Mouse (Mus musculus) liver, embryonic 12.5 days (tissue): ENCODE results near the gene Cd164. TPM values are rescaled to one million over a fixed set of nuclear protein-coding genes. Genes with fewer than 3 reads are reported as not detected.

Source experiments
- ATAC-seq: fragments of 200-750 bp; cut with Nextera tagmentation; 2 replicates; pipeline ENCODE4 v1.8.0; 2017; ENCODE audit warnings: moderate number of reproducible peaks, mild to moderate bottlenecking, moderate library complexity
- H3K27ac ChIP-seq: fragments of 300-500 bp; sonication (generic); 2 replicates; pipeline ENCODE4 v1.5.1; 2016; ENCODE audit warnings: mild to moderate bottlenecking
- H3K27me3 ChIP-seq: fragments of 300-500 bp; sonication (generic); replicated peaks from 2 replicates; pipeline ENCODE4 v1.6.1; 2016; ENCODE audit warnings: mild to moderate bottlenecking, moderate library complexity
- H3K36me3 ChIP-seq: fragments of 300-500 bp; sonication (generic); 2 replicates; pipeline ENCODE4 v1.6.1; 2016; ENCODE audit warnings: mild to moderate bottlenecking, moderate library complexity
- H3K4me1 ChIP-seq: fragments of 300-500 bp; sonication (generic); 2 replicates; pipeline ENCODE4 v1.6.1; 2016
- H3K4me2 ChIP-seq: fragments of 300-500 bp; sonication (generic); 2 replicates; pipeline ENCODE4 v1.6.1; 2016; ENCODE audit warnings: mild to moderate bottlenecking, moderate library complexity
- H3K4me3 ChIP-seq: fragments of 300-500 bp; sonication (generic); 2 replicates; pipeline ENCODE4 v1.5.1; 2016; ENCODE audit warnings: mild to moderate bottlenecking, moderate library complexity
- H3K9ac ChIP-seq: fragments of 300-500 bp; sonication (generic); 2 replicates; pipeline ENCODE4 v1.6.1; 2016; ENCODE audit warnings: mild to moderate bottlenecking, moderate library complexity
- H3K9me3 ChIP-seq: fragments of 300-500 bp; sonication (generic); replicated peaks from 2 replicates; pipeline ENCODE4 v1.6.1; 2016; ENCODE audit warnings: mild to moderate bottlenecking, moderate library complexity
- WGBS: fragments of 180-500 bp; shearing (Covaris S2); methylation state at CpG from one replicate; pipeline ENCODE4 v1.1.7; 2016; ENCODE audit not compliant: insufficient replicate concordance; 5-methylcytosine and 5-hydroxymethylcytosine counted together
- polyA plus RNA-seq: library from polyadenylated mRNA; unstranded; fragments of >200 nt; fragmentation: Nextera tagmentation; extraction: Ambion mirVana; gene quantifications from 2 replicates; pipeline ENCODE4 v1.2.1, GENCODE M21; 2016

Cd164 gene
- polyA plus RNA-seq = 83.6 TPM in 2 replicates

DNA sequence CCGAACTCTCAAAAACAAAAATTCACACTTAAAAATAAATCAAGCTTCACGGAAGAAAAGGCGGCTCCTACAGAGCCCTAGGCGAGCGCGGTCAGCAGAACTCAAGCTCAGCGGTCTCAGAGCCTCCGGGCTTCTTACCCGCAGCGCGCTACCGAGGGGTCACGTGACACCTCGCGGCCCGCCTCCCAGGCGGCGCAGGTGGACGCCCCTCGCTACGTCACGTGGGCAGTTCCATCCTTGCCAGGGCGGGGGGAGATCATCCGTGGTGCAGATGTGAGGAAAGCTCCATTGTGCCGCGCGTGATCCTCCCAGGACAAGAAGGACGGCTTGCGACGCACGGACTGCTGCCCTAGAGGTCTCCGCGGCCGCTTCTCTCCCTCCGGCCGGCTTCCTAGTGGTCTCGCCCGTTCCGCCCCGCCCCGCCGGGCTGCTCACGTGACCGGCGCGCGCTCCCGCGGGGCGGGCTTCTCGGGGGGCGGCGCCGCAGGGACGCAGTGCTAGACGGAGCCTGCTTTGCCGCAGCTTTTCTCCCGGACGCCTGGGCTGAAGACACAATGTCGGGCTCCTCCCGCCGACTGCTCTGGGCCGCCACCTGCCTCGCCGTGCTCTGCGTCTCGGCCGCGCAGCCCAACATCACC, at the start of gene Cd164:
Gene Cd164, plus strand, starts transcription at position 434 of the 638 bp plus-strand sequence.
- Histone ChIP-seq H3K9ac (peak within 1 kb of the TSS; percentile 94), H3K9me3 (no peaks in the 10 kb centered on the region), H3K4me2 (peak within 1 kb of the TSS; percentile 81), H3K27me3 (no peaks in the 10 kb centered on the region), H3K4me3 (peak within 1 kb of the TSS; percentile 96), H3K4me1 (peaks cover 41% of the 10 kb centered on the region), H3K27ac (peak within 1 kb of the TSS; percentile 95), H3K36me3 (peaks cover 11% of the 10 kb centered on the region)
- ATAC-seq = peak; percentile 89
- WGBS = under 1% methylated on average over 69 of the region's 69 CpGs

DNA sequence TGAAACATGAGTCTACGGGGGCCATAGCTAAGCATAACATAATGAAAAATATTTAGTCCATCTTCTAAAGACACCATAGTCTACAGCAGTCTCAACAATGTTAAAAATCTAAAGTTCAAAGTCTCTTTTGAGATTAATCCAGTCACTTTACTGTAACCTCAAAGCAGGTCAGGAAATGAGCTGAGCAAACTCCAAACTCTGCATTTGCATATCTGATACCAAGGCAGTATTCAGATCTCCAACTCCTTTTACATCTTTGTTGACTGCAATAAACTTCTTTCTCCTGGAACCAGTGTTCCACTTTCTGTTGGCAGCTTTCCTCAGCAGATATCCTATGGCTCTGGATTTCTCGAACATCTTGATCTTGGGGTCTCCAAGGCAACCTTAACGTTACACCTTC, 48.5 kb upstream of the Cd164 start:
- Histone ChIP-seq H3K27ac (no peak overlapping the region), H3K4me3 (no peak overlapping the region), H3K4me1 (peaks cover 36% of the 10 kb centered on the region), H3K27me3 (no peaks in the 10 kb centered on the region), H3K9ac (no peak overlapping the region), H3K36me3 (peaks cover 2% of the 10 kb centered on the region; the same call in 1 of the 2 replicates), H3K9me3 (no peaks in the 10 kb centered on the region), H3K4me2 (no peak overlapping the region)
- no peak for ATAC-seq
- WGBS = 71% methylated on average over 3 of the region's 3 CpGs

DNA sequence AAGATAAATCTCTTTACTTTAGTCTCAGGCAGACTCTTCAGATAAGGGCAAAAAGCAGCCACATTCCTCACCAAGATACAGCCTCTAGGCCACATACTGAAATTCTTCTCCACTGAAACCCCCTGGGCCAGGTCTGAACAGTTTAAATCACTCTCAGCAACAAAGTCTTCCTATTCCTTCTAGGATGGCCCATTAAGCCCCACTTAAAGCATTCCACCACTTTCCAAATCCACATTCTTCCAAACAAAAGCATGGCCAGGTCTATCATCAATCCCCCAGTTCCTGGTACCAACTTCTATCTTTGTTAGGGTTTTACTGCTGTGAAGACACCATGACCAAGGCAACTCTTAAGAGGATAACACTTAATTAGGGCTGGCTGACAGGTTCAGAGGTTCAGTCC, 46.7 kb upstream of the Cd164 start:
- Histone ChIP-seq H3K36me3 (no peaks in the 10 kb centered on the region), H3K9ac (no peak overlapping the region), H3K9me3 (no peaks in the 10 kb centered on the region), H3K4me2 (no peak overlapping the region), H3K4me3 (no peak overlapping the region), H3K27ac (no peak overlapping the region), H3K4me1 (peaks cover 55% of the 10 kb centered on the region), H3K27me3 (no peaks in the 10 kb centered on the region)
- ATAC-seq = no peak

GRCm38 (mm10) chr10:41472962-41473481, 46.2 kb upstream of the Cd164 start:
- no peak for ATAC-seq
- Histone ChIP-seq H3K4me2 (no peak overlapping the region), H3K9me3 (no peaks in the 10 kb centered on the region), H3K4me1 (peaks cover 60% of the 10 kb centered on the region), H3K9ac (no peak overlapping the region), H3K4me3 (no peak overlapping the region), H3K27me3 (no peaks in the 10 kb centered on the region), H3K36me3 (no peaks in the 10 kb centered on the region), H3K27ac (no peak overlapping the region)
- WGBS = 55% methylated on average over 5 of the region's 5 CpGs

DNA sequence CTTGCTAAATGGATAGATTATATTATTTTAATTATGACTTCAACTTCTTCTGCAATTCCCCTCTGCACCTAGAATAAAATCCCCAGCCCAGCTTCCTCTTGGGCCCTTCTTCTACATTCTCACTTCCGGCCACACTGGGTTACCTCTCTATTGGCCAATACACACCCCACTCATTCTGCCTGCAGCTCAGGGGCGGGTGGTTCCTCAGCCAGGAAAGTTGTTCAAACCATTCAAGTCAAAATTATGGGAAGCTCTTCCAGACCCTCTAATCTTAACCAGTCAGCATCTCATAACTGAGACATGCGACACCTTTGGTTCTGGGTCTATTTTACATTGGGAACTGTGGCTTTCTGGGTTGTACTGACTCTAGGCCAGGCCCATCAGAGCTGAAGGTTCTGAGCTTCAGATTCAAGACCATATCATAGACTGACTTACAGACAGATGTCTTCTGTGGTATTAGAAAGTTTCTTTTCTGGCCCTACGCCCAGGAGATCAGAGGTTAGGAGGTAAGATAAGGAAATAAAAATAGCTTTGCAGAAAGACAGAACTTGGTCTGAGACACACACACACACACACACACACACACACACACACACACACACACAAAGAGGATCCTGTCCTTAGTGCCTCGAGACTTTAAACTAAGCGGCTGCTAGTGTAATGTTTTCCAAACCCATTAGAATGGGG, 45.3 kb upstream of the Cd164 start:
- H3K9ac ChIP-seq = no peak overlapping the region
- H3K27ac ChIP-seq = peak overlapping the region; percentile 60; the same call in 1 of the 2 replicates
- no peak overlapping the region for H3K4me3 ChIP-seq
- no peak for ATAC-seq
- no peaks in the 10 kb centered on the region; the same call in 1 of the 2 replicates for H3K36me3 ChIP-seq
- no peaks in the 10 kb centered on the region; the same call in 1 of the 2 replicates for H3K27me3 ChIP-seq
- H3K4me1 ChIP-seq = peaks cover 69% of the 10 kb centered on the region
- WGBS = 21% methylated on average over 6 of the region's 6 CpGs
- 0 out of 2 replicates have a peak overlapping the region, but pooled peaks have one; percentile 16 for H3K4me2 ChIP-seq
- H3K9me3 ChIP-seq = no peaks in the 10 kb centered on the region

DNA sequence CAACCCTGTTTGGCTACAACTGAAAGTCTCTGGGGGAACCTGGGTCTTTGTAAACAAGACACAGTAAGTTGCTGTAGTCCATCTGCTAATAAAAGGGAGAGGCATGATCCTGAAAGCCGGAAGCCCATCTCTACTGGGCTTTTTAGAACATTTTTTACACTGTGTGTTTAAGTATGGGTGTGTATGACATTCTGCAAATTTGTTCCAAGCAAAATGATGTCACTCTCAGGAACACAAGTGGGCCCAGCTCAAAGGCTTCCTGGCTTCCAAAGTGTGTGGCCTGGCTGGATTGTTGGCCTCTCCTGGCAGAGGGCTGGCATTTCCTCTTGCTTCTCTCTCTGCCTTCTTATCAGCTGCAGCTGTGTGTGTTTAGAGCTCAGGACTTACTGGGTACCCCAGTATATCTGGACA, 44.2 kb upstream of the Cd164 start:
- Histone ChIP-seq H3K27ac (peak overlapping the region; percentile 73), H3K9me3 (no peaks in the 10 kb centered on the region), H3K4me3 (no peak overlapping the region), H3K9ac (0 out of 2 replicates have a peak overlapping the region, but pooled peaks have one; percentile 43), H3K4me1 (peaks cover 74% of the 10 kb centered on the region), H3K36me3 (no peaks in the 10 kb centered on the region; the same call in 1 of the 2 replicates), H3K4me2 (peak overlapping the region; percentile 99; the same call in 1 of the 2 replicates), H3K27me3 (no peaks in the 10 kb centered on the region; the same call in 1 of the 2 replicates)
- WGBS = 81% methylated on average over 1 of the region's 1 CpGs
- ATAC-seq = no peak

GRCm38 (mm10) chr10:41476171-41477017, 42.8 kb upstream of the Cd164 start, which contains the start of gene Mical1:
Mical1 (plus strand) TSS chr10:41476314.
- no peaks in the 10 kb centered on the region for H3K9me3 ChIP-seq
- peak; percentile 83 for ATAC-seq
- H3K27ac ChIP-seq = peak within 1 kb of the TSS; percentile 85
- H3K4me2 ChIP-seq = peak within 1 kb of the TSS; percentile 99
- H3K27me3 ChIP-seq = no peaks in the 10 kb centered on the region; the same call in none of the 2 replicates
- H3K4me1 ChIP-seq = peaks cover 88% of the 10 kb centered on the region
- H3K4me3 ChIP-seq = peak within 1 kb of the TSS; percentile 69
- no peaks in the 10 kb centered on the region; the same call in 1 of the 2 replicates for H3K36me3 ChIP-seq
- H3K9ac ChIP-seq = peak within 1 kb of the TSS; percentile 72
- under 1% methylated on average over 35 of the region's 35 CpGs for WGBS

DNA sequence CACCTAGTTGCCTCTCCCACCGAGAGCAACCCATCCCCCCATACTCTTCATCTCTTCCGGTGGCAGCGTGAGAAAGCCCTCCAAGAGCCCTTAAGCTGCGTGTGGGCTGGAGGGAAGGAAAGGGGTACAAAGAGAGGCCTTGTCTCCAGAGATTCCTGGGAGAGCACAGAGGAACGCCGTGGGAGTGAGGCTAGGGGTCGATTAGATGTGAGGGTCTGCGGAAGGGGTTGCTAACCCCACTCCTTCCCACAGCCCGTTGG, 42.3 kb upstream of the Cd164 start:
- no peaks in the 10 kb centered on the region for H3K9me3 ChIP-seq
- H3K4me3 ChIP-seq = peak overlapping the region; percentile 69
- WGBS = under 1% methylated on average over 9 of the region's 9 CpGs
- H3K4me1 ChIP-seq = peaks cover 90% of the 10 kb centered on the region
- peak overlapping the region; percentile 85 for H3K27ac ChIP-seq
- H3K36me3 ChIP-seq = peaks cover 3% of the 10 kb centered on the region
- peak overlapping the region; percentile 99 for H3K4me2 ChIP-seq
- no peaks in the 10 kb centered on the region; the same call in none of the 2 replicates for H3K27me3 ChIP-seq
- ATAC-seq = no peak
- peak overlapping the region; percentile 72 for H3K9ac ChIP-seq

GRCm38 (mm10) chr10:41477278-41478181, 41.7 kb upstream of the Cd164 start:
- Histone ChIP-seq H3K9ac (peak overlapping the region; percentile 72), H3K4me1 (peaks cover 88% of the 10 kb centered on the region)
- 3% methylated on average over 20 of the region's 20 CpGs for WGBS

DNA sequence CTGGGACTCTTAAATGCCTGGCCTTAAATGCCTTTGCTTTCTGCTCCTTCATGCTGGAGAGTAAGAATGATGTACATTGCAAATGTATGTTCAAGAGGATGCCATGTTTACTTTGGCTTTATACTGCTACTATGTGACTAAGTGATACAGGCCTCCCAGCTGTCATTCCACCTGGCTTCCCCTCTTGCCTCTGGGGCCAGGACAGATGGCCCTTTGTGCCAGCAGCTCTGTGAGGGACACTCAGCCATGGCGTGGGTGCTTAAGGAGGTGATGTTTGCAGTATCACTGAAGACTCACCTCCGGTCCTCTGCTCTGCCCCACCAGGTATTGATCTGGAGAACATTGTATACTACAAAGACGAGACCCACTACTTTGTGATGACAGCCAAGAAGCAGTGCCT, 39.3 kb upstream of the Cd164 start:
- Histone ChIP-seq H3K36me3 (peaks cover 32% of the 10 kb centered on the region), H3K9ac (no peak overlapping the region), H3K27me3 (peaks cover 4% of the 10 kb centered on the region), H3K9me3 (no peaks in the 10 kb centered on the region), H3K4me1 (peaks cover 64% of the 10 kb centered on the region), H3K4me2 (no peak overlapping the region), H3K27ac (no peak overlapping the region), H3K4me3 (no peak overlapping the region)
- WGBS = 77% methylated on average over 3 of the region's 3 CpGs
- no peak for ATAC-seq

More at GRCm38 (mm10) chr10:41477278-41478181, 41.7 kb upstream of the Cd164 start:
- peak overlapping the region; percentile 69 for H3K4me3 ChIP-seq
- H3K27me3 ChIP-seq = no peaks in the 10 kb centered on the region; the same call in none of the 2 replicates
- peaks cover 9% of the 10 kb centered on the region for H3K36me3 ChIP-seq
- no peaks in the 10 kb centered on the region for H3K9me3 ChIP-seq
- H3K4me2 ChIP-seq = peak overlapping the region; percentile 99
- peak; percentile 52 for ATAC-seq
- peak overlapping the region; percentile 85 for H3K27ac ChIP-seq
